Mouse (Mus musculus): ENCODE data around the gene Tmed3. TPM values are rescaled to one million over a fixed set of nuclear protein-coding genes. Genes with fewer than 3 reads are reported as not detected.

Tmed3 gene
- 21.4 TPM for polyA plus RNA-seq (2014; fragmentation: Illumina TruSeq; extraction: RNeasy Lipid Tissue Mini Kit (QIAGEN cat#74804); ENCODE audit: low read depth, low replicate concordance)

GRCm38 (mm10) chr9:89704265-89705196 is at the start of gene Tmed3:
Gene Tmed3, minus strand, starts transcription at chr9:89705068.

GRCm38 (mm10) chr9:89738295-89738694 is 33.4 kb upstream of the Tmed3 start, which contains the start of gene Ankrd34c:
Gene Ankrd34c, minus strand, starts transcription at chr9:89738475.

Other genes starting within 250 kb of the Tmed3 start
- gene Minar1, start 81.9 kb downstream of the Tmed3 start, polyA plus RNA-seq (2014; fragmentation: Illumina TruSeq; extraction: RNeasy Lipid Tissue Mini Kit (QIAGEN cat#74804); ENCODE audit: low read depth, low replicate concordance): not detected
- gene Ankrd34c, start 33.4 kb upstream of the Tmed3 start, polyA plus RNA-seq (2014; fragmentation: Illumina TruSeq; extraction: RNeasy Lipid Tissue Mini Kit (QIAGEN cat#74804); ENCODE audit: low read depth, low replicate concordance): not detected
- gene Rasgrf1, start 204.8 kb upstream of the Tmed3 start, polyA plus RNA-seq (2014; fragmentation: Illumina TruSeq; extraction: RNeasy Lipid Tissue Mini Kit (QIAGEN cat#74804); ENCODE audit: low read depth, low replicate concordance): 10.7 TPM